Mouse (Mus musculus) liver, embryonic 16.5 days (tissue): ENCODE measurements around the gene Cherp. TPM values are rescaled to one million over a fixed set of nuclear protein-coding genes. Genes with fewer than 3 reads are reported as not detected.

ENCODE experiments used
- ATAC-seq: fragments of 200-750 bp; cut with Nextera tagmentation; 2 replicates; pipeline ENCODE4 v1.8.0; 2017; ENCODE audit warnings: low read depth, mild to moderate bottlenecking, moderate number of reproducible peaks, moderate library complexity
- H3K27ac ChIP-seq: fragments of 300-500 bp; sonication (generic); 2 replicates; pipeline ENCODE4 v1.5.1; 2014; ENCODE audit warnings: mild to moderate bottlenecking, low read length
- H3K27me3 ChIP-seq: fragments of 300-500 bp; sonication (generic); 2 replicates; pipeline ENCODE4 v1.6.1; 2014; ENCODE audit warnings: low read depth, low read length, mixed read lengths; ENCODE audit not compliant: control insufficient read depth, insufficient read depth
- H3K36me3 ChIP-seq: fragments of 300-500 bp; sonication (generic); 2 replicates; pipeline ENCODE4 v1.6.1; 2014; ENCODE audit warnings: mild to moderate bottlenecking; ENCODE audit not compliant: control insufficient read depth, insufficient read depth
- H3K4me1 ChIP-seq: fragments of 300-500 bp; sonication (generic); 2 replicates; pipeline ENCODE4 v1.6.1; 2014; ENCODE audit warnings: low read depth, low read length, mixed read lengths; ENCODE audit not compliant: control insufficient read depth
- H3K4me2 ChIP-seq: fragments of 300-500 bp; sonication (generic); 2 replicates; pipeline ENCODE4 v1.6.1; 2014; ENCODE audit warnings: low read depth, low read length, mixed read lengths
- H3K4me3 ChIP-seq: fragments of 300-500 bp; sonication (generic); 2 replicates; pipeline ENCODE4 v1.5.1; 2014; ENCODE audit warnings: low read depth, mild to moderate bottlenecking, low read length
- H3K9ac ChIP-seq: fragments of 300-500 bp; sonication (generic); 2 replicates; pipeline ENCODE4 v1.6.1; 2014; ENCODE audit warnings: low read depth, low read length
- H3K9me3 ChIP-seq: fragments of 300-500 bp; sonication (generic); replicated peaks from 2 replicates; pipeline ENCODE4 v1.6.1; 2016; ENCODE audit warnings: low read length; ENCODE audit not compliant: control insufficient read depth
- WGBS: fragments of 180-500 bp; shearing (Covaris S2); extraction: QIAGEN DNeasy Blood & Tissue Kit; methylation state at CpG from one replicate; pipeline ENCODE4 v1.1.7; 2014; ENCODE audit not compliant: insufficient replicate concordance; 5-methylcytosine and 5-hydroxymethylcytosine counted together
- polyA plus RNA-seq: library from polyadenylated mRNA; unstranded; fragments of >200 nt; fragmentation: Nextera tagmentation; extraction: Ambion mirVana; gene quantifications from 2 replicates; pipeline ENCODE4 v1.2.1, GENCODE M21; 2015

Cherp gene
- polyA plus RNA-seq, 1 experiment from 2014 or later: 23.1 TPM

DNA sequence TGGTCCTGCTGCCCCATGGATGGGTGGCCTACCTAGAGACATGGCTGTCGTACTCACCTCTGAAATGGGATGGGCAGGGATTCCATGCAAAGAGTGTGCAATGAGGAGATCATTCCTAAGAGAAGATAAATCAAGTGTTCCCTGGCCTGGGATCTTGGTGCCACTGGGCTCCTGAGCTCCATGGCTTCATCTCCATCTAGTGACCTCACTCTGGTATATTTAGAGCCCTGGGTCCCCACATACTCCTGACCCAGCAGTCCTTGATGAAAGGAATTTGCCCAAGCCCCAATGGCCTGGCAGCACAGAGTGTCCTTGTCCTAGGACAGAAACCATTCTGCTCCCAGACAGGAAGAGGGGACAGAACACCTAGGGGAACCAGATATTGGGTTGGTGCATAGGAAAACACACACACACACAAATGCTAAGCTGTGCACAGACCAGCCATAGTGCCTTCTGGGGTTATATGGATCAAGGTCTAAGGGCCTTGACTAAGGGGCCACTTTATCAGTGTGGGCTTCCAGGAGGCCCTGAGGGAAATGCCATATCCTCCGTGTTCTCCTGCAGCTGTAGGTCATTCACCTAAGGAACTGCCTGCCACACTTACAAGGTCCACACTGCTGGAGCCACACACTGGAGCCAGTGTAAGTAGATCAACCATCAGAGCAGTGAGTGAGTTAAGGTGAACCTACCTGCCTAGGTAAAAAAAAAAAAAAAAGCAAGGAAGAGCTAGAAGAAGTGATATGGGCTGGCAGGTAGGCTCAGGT lies 24.7 kb upstream of the Cherp start:
- H3K27ac ChIP-seq: no peak overlapping the region
- WGBS: 74% methylated on average over 2 of the region's 2 CpGs
- H3K4me2 ChIP-seq: no peak overlapping the region
- H3K4me3 ChIP-seq: no peak overlapping the region
- H3K36me3 ChIP-seq: peaks cover 6% of the 10 kb centered on the region
- no peaks in the 10 kb centered on the region for H3K9me3 ChIP-seq
- no peak for ATAC-seq
- H3K9ac ChIP-seq: no peak overlapping the region
- H3K4me1 ChIP-seq: peaks cover 23% of the 10 kb centered on the region
- no peaks in the 10 kb centered on the region for H3K27me3 ChIP-seq

DNA sequence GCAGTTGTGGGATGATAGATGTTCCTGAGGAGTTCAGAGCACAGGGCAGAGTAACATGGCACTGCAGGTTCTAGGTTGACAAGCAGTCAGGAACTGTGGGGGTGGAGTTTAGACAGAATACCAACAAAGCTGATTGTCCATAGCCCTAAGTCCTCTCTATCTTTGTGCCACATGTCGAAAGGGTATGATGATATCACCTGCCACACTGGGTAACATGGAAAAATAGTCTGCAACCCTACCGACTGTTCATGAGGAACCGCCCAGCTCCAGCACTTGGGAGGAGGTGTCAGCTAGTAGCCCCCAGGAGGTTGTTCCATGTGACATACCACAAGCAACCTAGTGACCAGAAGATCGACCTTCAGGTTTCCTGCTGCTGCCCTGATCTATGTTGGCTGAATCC lies 23.5 kb upstream of the Cherp start:
- H3K27me3 ChIP-seq: no peaks in the 10 kb centered on the region
- 32% methylated on average over 4 of the region's 4 CpGs for WGBS
- H3K4me3 ChIP-seq: no peak overlapping the region
- no peak overlapping the region for H3K4me2 ChIP-seq
- no peak overlapping the region for H3K27ac ChIP-seq
- H3K4me1 ChIP-seq: peaks cover 16% of the 10 kb centered on the region
- no peak overlapping the region for H3K9ac ChIP-seq
- H3K9me3 ChIP-seq: no peaks in the 10 kb centered on the region
- peaks cover 6% of the 10 kb centered on the region for H3K36me3 ChIP-seq
- ATAC-seq: no peak

DNA sequence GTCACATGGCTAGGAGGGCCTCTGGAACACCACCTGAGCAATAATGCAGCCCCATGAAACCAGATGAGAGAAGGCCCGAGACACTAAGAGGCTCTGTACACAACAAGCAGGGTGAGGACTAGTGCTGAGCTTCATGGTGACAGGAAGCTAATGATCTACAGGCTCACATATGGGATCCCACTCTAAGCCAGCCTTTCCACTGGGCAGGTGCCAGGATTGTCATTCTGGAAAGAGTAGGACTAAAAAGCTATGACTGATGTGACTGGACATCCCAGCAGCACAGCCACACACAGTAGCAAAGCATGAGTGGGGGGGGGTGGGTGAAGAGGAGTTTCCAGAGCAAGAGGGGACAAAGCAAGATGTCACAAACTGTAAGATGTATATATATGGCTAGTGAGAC lies 22.9 kb upstream of the Cherp start:
- Histone ChIP-seq H3K27ac (no peak overlapping the region), H3K9me3 (no peaks in the 10 kb centered on the region), H3K4me1 (peaks cover 16% of the 10 kb centered on the region), H3K27me3 (no peaks in the 10 kb centered on the region), H3K4me3 (no peak overlapping the region), H3K4me2 (no peak overlapping the region), H3K9ac (no peak overlapping the region), H3K36me3 (peaks cover 6% of the 10 kb centered on the region)
- 44% methylated on average over 1 of the region's 1 CpGs for WGBS
- ATAC-seq: no peak

DNA sequence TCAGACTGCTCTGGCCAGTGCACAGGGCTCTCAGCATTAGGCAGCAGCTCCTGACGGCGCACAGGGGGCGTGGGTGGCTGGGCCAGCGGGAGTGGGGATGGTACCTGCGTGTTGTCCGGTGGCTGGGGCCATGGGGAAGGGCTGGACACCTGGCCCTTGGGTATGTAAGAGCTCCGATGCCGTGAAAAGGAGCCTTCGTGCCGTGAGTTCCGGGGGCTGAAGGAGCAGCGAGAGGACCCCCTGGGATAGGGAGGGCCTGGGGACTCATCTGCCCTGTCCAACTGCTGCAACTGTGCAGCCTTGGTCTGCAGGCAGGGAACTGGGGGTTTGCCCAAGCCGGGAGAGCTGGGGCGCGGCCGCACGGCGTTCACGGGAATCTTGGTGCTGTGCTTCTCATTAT lies 21.2 kb upstream of the Cherp start:
- Histone ChIP-seq H3K36me3 (peaks cover 6% of the 10 kb centered on the region), H3K4me3 (no peak overlapping the region), H3K27me3 (no peaks in the 10 kb centered on the region), H3K4me2 (no peak overlapping the region), H3K4me1 (peaks cover 20% of the 10 kb centered on the region), H3K9ac (no peak overlapping the region), H3K27ac (no peak overlapping the region), H3K9me3 (no peaks in the 10 kb centered on the region)
- WGBS: 82% methylated on average over 19 of the region's 19 CpGs
- ATAC-seq: no peak

DNA sequence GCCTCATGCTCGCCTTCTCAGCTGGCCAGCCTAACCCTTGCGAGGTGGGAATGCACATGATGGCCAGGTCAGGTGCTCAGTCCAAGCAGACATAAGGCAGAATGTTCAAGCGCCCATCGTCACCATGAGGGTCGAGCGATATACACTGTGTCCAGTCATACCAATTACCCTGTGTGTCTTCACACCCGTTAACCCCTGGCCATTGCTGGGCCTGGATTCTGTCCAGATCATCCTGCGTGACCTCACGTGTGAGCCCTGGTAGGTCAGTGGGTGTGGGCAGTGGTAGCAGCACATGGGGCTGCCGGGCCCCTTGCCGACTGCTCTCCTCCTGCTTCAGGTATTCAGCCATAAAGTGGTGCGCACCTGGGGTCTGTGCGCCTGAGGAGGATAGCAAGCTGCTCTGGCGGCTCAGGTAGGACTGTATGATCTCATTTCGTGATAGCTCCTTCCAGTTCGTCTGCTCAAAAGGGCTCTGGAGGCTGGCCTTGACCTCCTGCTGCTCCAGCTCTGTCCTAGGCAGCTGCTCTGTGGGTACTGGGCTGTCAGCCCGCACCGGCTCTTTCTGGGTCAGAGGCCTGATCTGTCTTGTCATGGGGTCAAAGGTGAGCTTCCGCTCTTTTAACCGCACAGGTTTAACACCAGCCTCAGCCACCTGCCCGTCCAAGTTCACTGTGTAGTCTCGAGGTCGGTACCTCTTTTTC lies 20.5 kb upstream of the Cherp start:
- no peaks in the 10 kb centered on the region for H3K9me3 ChIP-seq
- WGBS: 83% methylated on average over 23 of the region's 23 CpGs
- no peak overlapping the region for H3K4me2 ChIP-seq
- H3K9ac ChIP-seq: no peak overlapping the region
- H3K4me3 ChIP-seq: no peak overlapping the region
- H3K27me3 ChIP-seq: no peaks in the 10 kb centered on the region
- peaks cover 25% of the 10 kb centered on the region for H3K4me1 ChIP-seq
- ATAC-seq: no peak
- H3K27ac ChIP-seq: no peak overlapping the region
- peaks cover 6% of the 10 kb centered on the region for H3K36me3 ChIP-seq

DNA sequence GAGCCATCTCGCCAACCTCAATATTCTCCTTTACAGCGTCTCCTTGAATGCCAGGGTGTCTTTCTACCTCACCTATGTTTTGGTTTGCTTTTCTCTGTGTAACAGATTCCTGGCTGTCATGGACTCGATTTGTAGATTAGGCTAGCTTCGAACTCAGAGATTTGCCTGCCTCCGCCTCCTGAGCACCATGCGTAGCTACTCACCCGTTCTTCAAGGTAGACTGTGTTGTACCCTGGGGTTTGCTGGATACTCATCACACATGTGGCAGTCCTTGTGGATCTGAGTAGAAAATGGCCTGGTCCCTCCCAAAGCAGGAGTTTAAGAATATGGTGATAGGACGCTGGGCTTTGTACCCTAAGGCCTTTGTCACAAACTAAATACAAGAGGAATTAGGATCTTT lies 18.4 kb upstream of the Cherp start:
- Histone ChIP-seq H3K4me1 (peaks cover 27% of the 10 kb centered on the region), H3K4me2 (peak overlapping the region; percentile 94), H3K27me3 (no peaks in the 10 kb centered on the region), H3K36me3 (peaks cover 9% of the 10 kb centered on the region), H3K9me3 (no peaks in the 10 kb centered on the region), H3K27ac (peak overlapping the region; percentile 63), H3K9ac (peak overlapping the region; percentile 65), H3K4me3 (peak overlapping the region; percentile 86)
- 7% methylated on average over 8 of the region's 8 CpGs for WGBS
- no peak for ATAC-seq

DNA sequence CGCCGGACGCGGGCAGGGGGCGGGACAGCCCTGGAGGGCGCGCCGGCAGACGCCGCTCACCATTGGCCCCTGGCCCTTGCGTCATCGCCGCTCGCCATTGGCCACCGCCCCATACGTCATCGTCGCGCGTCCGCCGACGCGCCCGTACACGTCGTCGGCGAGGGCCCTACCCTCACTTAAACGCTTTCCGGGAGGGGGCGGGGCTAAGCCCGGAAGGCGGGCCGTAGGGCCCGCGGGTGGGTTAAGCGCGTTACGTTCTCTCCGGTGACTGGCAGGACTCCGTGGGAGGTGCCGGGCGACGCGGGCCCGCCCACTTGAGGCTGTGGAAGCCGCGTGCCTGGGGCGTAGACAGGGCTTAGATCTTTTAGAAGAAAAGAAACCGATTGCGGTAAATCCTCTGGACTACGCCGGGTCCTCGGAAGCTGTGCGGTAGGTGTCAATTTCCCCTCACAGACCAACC lies 17.6 kb upstream of the Cherp start:
- H3K36me3 ChIP-seq: peaks cover 15% of the 10 kb centered on the region
- peaks cover 23% of the 10 kb centered on the region for H3K4me1 ChIP-seq

DNA sequence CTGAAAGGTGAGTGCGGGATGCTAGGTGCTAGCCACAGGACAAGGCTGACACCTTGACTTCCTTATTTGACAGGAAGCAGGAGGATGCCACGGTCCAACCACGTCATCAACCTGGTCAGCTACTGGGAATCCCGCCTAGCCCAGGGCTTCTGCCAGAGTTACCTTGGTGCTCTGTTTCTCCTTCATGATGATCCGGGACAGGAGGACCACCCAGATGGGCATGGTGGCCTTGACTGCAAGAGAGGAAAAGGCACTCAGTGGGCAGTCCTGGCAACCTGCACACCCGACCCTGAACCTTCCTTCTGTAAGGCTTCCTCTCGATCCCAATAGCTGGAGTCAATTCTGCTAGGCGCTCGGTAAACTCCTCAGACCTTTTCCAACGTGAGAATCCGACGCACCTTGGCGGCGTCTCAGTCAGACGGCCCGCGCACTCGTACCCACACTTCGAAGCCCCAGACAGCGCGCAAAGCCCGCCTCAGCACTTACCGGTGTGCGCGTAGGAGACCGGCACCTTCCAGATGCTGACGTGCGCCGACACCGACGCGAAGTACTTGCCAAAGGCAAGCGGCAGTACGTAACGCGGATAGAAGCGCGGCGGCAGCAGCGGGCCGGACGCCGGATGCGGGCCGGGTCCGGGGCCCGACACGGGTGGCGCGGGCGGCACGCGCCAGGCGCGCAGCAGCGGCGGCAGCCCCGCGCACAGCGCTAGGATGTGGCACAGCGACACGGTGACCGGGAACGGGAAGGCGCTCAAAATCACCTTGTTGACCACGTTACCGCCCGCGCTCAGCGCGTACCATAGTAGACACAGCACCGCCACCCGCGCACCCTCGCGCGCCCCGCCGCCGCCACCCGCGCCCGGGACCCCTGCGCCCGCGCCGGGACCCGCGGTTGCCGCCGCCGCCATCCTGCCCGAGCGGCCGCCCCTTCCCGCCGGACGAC lies 16.9 kb upstream of the Cherp start, which contains the start of gene Slc35e1:
TSS of gene Slc35e1 (minus strand) at position 935 of the 942 bp plus-strand sequence.
- ATAC-seq: peak; percentile 14
- no peaks in the 10 kb centered on the region for H3K9me3 ChIP-seq
- H3K9ac ChIP-seq: peak within 1 kb of the TSS; percentile 88
- H3K4me1 ChIP-seq: peaks cover 23% of the 10 kb centered on the region
- peak within 1 kb of the TSS; percentile 86 for H3K27ac ChIP-seq
- WGBS: under 1% methylated on average over 87 of the region's 98 CpGs
- H3K36me3 ChIP-seq: peaks cover 15% of the 10 kb centered on the region
- H3K4me3 ChIP-seq: peak within 1 kb of the TSS; percentile 86
- H3K27me3 ChIP-seq: no peaks in the 10 kb centered on the region
- H3K4me2 ChIP-seq: peak within 1 kb of the TSS; percentile 94

More for the DNA sequence above, 17.6 kb upstream of the Cherp start:
- under 1% methylated on average over 55 of the region's 56 CpGs for WGBS
- Histone ChIP-seq H3K9ac (peak overlapping the region; percentile 88), H3K27me3 (no peaks in the 10 kb centered on the region), H3K27ac (peak overlapping the region; percentile 86), H3K9me3 (no peaks in the 10 kb centered on the region), H3K4me3 (peak overlapping the region; percentile 86), H3K4me2 (peak overlapping the region; percentile 94)
- ATAC-seq: peak; percentile 99
